Comparison of ENCODE assay signal across 15 mouse cellular contexts in the genomic region with DNA sequence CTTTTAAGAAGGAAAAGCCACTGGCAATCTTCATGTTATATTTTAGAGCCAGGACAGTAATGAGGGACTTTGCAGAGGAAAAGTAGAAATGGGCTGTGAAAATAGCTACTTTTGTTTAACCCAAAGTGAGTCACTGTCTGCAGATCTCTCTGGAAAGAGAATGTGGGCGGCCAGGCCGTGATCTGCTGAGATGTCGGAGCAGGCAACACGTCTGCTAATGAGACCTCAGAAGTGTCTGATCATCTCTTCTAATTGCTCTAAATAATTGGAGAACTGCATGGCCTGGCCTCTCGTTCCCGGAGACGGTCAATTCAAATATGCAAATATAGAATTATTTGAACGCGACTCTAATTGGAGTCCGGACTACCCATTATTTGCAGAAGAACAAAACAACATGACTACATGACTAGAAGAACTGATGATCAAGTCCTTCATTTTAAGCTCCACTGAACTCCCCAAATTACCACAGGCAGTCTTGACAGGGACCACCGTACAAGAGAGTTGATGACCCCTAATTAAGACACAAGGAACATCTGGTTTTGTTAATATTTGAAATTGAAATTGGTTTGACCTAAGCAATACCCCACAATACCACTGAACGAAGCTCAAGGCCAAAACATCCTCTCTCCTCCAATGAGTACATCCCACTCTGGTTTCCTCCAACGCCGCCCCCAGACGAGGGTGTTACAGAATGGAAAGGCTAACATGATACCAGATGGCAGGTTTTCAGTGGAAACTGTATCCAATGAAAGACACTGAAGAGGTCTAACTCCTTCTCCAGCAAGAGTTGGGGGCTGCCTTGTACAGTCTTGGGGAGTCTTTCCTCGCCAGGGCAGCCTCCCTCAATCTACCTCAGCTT.
DNase-seq lines count a peak whose midpoint lies in the region; ATAC-seq lines count a peak whose summit lies in the region.
"Had no signal": no experiment of that assay in that cellular context is flagged by ENCODE, and none has a peak within 500 bp of the region (broad histone marks: within the 10 kb centered on the region; RNA-seq: fewer than 3 reads in every experiment).

No protein-coding gene starts in this region.

- DNase-seq in frontal cortex, postnatal 10 days (ENCODE audit: low spot score in 2 of 2) = no peak
- DNase-seq in NIH3T3 (ENCODE audit: low read depth) = peak; percentile 15
- peak; percentile 19 for DNase-seq in fibroblast of lung, adult 2 months (ENCODE audit: low read depth)
- DNase-seq in retina, postnatal 1 day = peak; percentile 96
- no peak for DNase-seq in layer of hippocampus, postnatal 14 days (ENCODE audit: low spot score in 2 of 2)
- DNase-seq: adrenal gland, adult 8-10 months; cerebellum, adult 2 months; heart, postnatal 14 days; layer of hippocampus, postnatal 36 days; lung, postnatal 10 days; thymus, adult 2 months had no signal

- ATAC-seq in frontal cortex, adult (ENCODE audit: low TSS enrichment) = peak; percentile 82
- ATAC-seq in megakaryocyte-erythroid progenitor cell, adult 5-6 weeks (replicated peaks; ENCODE audit: low FRiP score, low TSS enrichment, poor library complexity, severe bottlenecking) = no peak
- ATAC-seq: intestine, embryonic 16.5 days; midbrain, embryonic 15.5 days had no signal

Comparison
In these comparisons a context has a peak if more than half of its experiments do, and no peak if none do; other contexts are left out.
1. DNase-seq: peak in NIH3T3 (single experiment), fibroblast of lung, adult 2 months (single experiment) and retina, postnatal 1 day (single experiment); none in frontal cortex, postnatal 10 days (0 of 2) and layer of hippocampus, postnatal 14 days (0 of 2).